Mouse (Mus musculus): ENCODE measurements around the gene Cacnb1. TPM values are rescaled to one million over a fixed set of nuclear protein-coding genes. Genes with fewer than 3 reads are reported as not detected.

The Cacnb1 gene
- 89.6 TPM for polyA plus RNA-seq (2015; fragmentation: Illumina TruSeq; extraction: RNeasy Lipid Tissue Mini Kit (QIAGEN cat#74804); ENCODE audit: low read depth, low replicate concordance)

DNA sequence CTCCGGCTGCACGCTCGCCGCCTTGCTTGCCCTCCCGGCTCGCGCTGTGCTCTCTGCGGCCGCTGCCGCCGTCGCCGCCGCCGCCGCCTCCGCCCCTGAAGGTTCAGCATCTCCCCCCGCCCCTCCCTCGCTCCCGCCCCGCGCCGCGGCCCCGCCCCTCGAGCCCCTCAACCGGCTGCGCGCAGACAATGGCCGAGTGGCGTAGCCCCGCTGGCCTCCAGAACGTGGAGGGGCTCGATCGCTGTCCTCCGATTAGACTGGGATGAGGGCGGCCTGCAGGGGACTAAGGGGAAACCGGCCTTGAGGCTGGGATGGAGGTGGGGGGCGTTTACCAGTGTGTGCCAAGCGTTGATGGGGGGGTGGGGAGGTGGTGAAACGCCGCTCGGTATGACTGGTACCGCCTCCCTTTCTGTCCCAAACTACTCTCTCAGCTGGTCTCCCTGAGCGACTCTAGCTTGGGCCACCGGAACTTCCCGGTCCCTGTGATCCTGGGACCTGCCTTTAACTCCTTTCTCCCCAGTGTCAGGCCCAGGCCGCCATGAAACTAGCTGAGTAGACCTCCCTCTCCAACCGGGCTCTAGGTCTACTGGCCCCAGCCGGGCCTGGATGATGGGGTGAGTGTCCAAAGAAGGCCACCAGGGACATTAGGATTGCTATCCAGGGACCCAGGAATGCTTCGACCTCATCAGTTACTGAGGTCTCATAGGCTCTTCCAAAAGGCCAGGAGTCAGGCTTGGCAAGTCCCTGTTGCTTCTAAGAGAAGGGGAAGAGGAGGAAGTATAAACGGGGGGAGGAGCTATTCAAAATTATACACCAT, at the start of gene Cacnb1:
Cacnb1 (minus strand) TSS at position 480 of the 817 bp plus-strand sequence.

GRCm38 (mm10) chr11:98052989-98053834, 30.4 kb upstream of the Cacnb1 start, which contains the start of gene Stac2:
Stac2 (minus strand) TSS chr11:98053462.

GRCm38 (mm10) chr11:98026570-98027296, 3.9 kb upstream of the Cacnb1 start, which contains the start of gene Rpl19:
Rpl19 (plus strand) TSS chr11:98026710.

DNA sequence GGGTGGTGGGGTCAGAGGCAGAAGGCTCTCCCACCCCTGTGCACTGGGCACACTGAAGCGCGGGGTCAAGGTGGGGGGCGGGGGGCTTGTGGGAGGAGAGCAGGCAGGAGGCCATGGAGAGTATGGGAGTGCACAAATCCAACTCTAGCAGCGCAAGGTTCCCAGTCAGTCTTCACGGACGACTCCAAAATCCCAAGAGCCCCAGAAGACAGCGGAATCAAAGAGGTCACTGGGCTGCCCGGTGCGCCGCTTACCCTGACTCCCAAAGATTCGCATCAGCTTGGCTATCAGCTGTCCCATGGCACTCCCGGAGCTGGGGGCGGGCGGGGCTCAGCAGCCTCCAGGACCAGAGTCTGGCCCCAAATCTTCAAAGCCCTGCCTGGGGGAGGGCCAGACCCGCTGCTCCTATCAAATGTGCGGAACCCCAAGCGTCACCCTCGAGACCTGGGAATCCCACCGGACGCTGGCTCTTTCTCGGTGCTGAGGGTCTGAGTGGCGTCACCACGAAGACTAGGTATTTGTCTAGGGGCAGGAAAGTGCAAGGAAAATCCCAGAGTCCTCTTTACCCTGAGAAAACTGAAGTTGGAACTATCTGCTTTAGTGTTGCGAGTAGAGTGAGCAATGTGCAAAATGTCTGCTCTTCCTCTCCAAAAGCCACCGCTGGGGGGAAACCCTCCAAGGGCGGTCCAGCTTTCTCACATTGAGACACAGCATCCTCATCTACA, 27.1 kb downstream of the Cacnb1 start, which contains the start of gene Arl5c:
Arl5c (minus strand) TSS at position 618 of the 725 bp plus-strand sequence.

DNA sequence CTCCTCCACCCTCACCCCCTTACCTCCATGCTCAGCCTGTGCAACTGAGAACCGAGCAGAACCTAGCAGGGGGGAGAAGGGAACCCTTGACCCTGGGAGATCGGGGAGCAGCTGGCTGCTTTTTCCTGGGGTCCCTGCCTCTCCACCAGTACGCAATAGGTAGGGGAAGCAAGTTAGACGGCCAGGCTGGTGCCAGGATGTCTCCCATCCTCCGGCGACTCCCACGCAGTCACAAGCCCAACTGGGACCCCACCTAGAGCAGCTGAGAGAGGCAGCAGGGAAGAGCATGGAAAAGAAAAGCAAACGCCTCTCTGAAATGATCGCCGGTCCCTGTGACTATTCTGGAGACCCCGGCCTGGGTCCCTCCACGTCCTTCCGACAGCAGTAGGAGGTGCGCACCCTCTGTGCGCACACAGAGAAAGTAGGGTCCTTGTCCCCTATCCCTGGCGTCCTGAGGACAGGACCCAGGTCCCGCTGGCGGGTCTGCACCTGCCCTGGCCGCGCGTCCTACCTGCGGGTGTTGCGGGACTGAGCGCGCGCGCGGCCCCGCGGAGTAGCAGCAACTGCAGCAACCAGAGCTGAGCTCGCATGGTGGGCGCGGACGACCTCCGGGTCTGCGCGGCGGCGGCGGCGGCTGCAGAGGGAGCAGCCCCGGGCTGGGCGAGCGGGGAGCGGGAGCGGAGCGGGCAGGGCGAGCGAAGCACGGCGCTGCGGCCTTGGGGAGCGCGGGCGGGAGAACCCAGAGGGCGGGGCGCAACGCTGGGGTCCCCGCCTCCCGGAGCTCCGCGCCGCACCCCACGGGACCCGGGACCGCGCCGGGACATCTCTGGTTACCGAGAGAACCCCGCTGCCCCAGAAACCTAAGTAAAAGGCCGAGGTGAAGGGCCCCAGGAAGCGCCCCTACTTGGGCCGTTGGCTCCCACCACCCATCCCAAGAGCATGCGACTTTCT, 36.8 kb downstream of the Cacnb1 start, which contains the start of gene Plxdc1:
Plxdc1 (minus strand) TSS at position 718 of the 951 bp plus-strand sequence.

Other genes starting within 250 kb of the Cacnb1 start
- 0.92 TPM for gene 1700001P01Rik, start 247.1 kb downstream of the Cacnb1 start, polyA plus RNA-seq (2015; fragmentation: Illumina TruSeq; extraction: RNeasy Lipid Tissue Mini Kit (QIAGEN cat#74804); ENCODE audit: low read depth, low replicate concordance)
- 513 TPM for gene Rpl23, start 240.6 kb downstream of the Cacnb1 start, polyA plus RNA-seq (2015; fragmentation: Illumina TruSeq; extraction: RNeasy Lipid Tissue Mini Kit (QIAGEN cat#74804); ENCODE audit: low read depth, low replicate concordance)
- gene Lasp1, start 224.0 kb downstream of the Cacnb1 start, polyA plus RNA-seq (2015; fragmentation: Illumina TruSeq; extraction: RNeasy Lipid Tissue Mini Kit (QIAGEN cat#74804); ENCODE audit: low read depth, low replicate concordance), result 94.8 TPM
- gene B230217C12Rik, start 182.3 kb downstream of the Cacnb1 start, polyA plus RNA-seq (2015; fragmentation: Illumina TruSeq; extraction: RNeasy Lipid Tissue Mini Kit (QIAGEN cat#74804); ENCODE audit: low read depth, low replicate concordance), result 102 TPM
- 2.6 TPM for gene Fbxo47, start 138.9 kb downstream of the Cacnb1 start, polyA plus RNA-seq (2015; fragmentation: Illumina TruSeq; extraction: RNeasy Lipid Tissue Mini Kit (QIAGEN cat#74804); ENCODE audit: low read depth, low replicate concordance)
- gene Plxdc1, start 36.6 kb downstream of the Cacnb1 start, polyA plus RNA-seq (2015; fragmentation: Illumina TruSeq; extraction: RNeasy Lipid Tissue Mini Kit (QIAGEN cat#74804); ENCODE audit: low read depth, low replicate concordance), result 25.0 TPM
- gene Arl5c, start 26.9 kb downstream of the Cacnb1 start, polyA plus RNA-seq (2015; fragmentation: Illumina TruSeq; extraction: RNeasy Lipid Tissue Mini Kit (QIAGEN cat#74804); ENCODE audit: low read depth, low replicate concordance), result 3.8 TPM
- gene Rpl19, start 3.7 kb upstream of the Cacnb1 start, polyA plus RNA-seq (2015; fragmentation: Illumina TruSeq; extraction: RNeasy Lipid Tissue Mini Kit (QIAGEN cat#74804); ENCODE audit: low read depth, low replicate concordance), result 1,548 TPM
- gene Stac2, start 30.4 kb upstream of the Cacnb1 start, polyA plus RNA-seq (2015; fragmentation: Illumina TruSeq; extraction: RNeasy Lipid Tissue Mini Kit (QIAGEN cat#74804); ENCODE audit: low read depth, low replicate concordance), result 83.1 TPM
- gene Fbxl20, start 127.4 kb upstream of the Cacnb1 start, polyA plus RNA-seq (2015; fragmentation: Illumina TruSeq; extraction: RNeasy Lipid Tissue Mini Kit (QIAGEN cat#74804); ENCODE audit: low read depth, low replicate concordance), result 20.6 TPM
- 21.7 TPM for gene Med1, start 170.3 kb upstream of the Cacnb1 start, polyA plus RNA-seq (2015; fragmentation: Illumina TruSeq; extraction: RNeasy Lipid Tissue Mini Kit (QIAGEN cat#74804); ENCODE audit: low read depth, low replicate concordance)
- 13.0 TPM for gene Cdk12, start 180.0 kb upstream of the Cacnb1 start, polyA plus RNA-seq (2015; fragmentation: Illumina TruSeq; extraction: RNeasy Lipid Tissue Mini Kit (QIAGEN cat#74804); ENCODE audit: low read depth, low replicate concordance)

Measured in brain, adult 10 weeks (tissue).